Mouse (Mus musculus) thymus, postnatal 10 days (tissue): ENCODE measurements around the gene Rgs9.

Experiments used
- DNase-seq, 2 experiments: peaks; one replicate each; pipeline ENCODE4 v3.0.0; 2021; ENCODE audit warnings: low spot score in 2 of 2

Gene Rgs9

GRCm38 (mm10) chr11:109238671-109239070 is 59.3 kb downstream of the Rgs9 start:
- DNase-seq: no peak

GRCm38 (mm10) chr11:109237796-109238195 is 60.1 kb downstream of the Rgs9 start:
- no peak for DNase-seq

GRCm38 (mm10) chr11:109233627-109234026 is 64.3 kb downstream of the Rgs9 start:
- no peak for DNase-seq

GRCm38 (mm10) chr11:109232811-109233210 is 65.1 kb downstream of the Rgs9 start:
- no peak for DNase-seq

GRCm38 (mm10) chr11:109227139-109227538 is 70.8 kb downstream of the Rgs9 start:
- DNase-seq: no peak

- DNase-seq: no peak
Observed at GRCm38 (mm10) chr11:109221209-109222007, 76.5 kb downstream of the Rgs9 start.

- DNase-seq: no peak
Observed at GRCm38 (mm10) chr11:109218722-109219430, 79.1 kb downstream of the Rgs9 start.

GRCm38 (mm10) chr11:109217827-109218536 is 79.9 kb downstream of the Rgs9 start:
- no peak for DNase-seq

GRCm38 (mm10) chr11:109210772-109211171 is 87.2 kb downstream of the Rgs9 start:
- no peak for DNase-seq

GRCm38 (mm10) chr11:109210341-109210740 is 87.6 kb downstream of the Rgs9 start:
- no peak for DNase-seq

- DNase-seq: no peak
Observed at GRCm38 (mm10) chr11:109206732-109207131, 91.2 kb downstream of the Rgs9 start.

GRCm38 (mm10) chr11:109206028-109206427 is 91.9 kb downstream of the Rgs9 start:
- DNase-seq: no peak

- no peak for DNase-seq
Observed at GRCm38 (mm10) chr11:109199612-109200293, 98.2 kb downstream of the Rgs9 start.

- DNase-seq: peak; percentile 19 to 69
Observed at GRCm38 (mm10) chr11:109192673-109193557, 105.0 kb downstream of the Rgs9 start.

GRCm38 (mm10) chr11:109188235-109188634 is 109.7 kb downstream of the Rgs9 start:
- no peak for DNase-seq

GRCm38 (mm10) chr11:109187631-109188184 is 110.2 kb downstream of the Rgs9 start:
- DNase-seq: no peak

GRCm38 (mm10) chr11:109181118-109181517 is 116.8 kb downstream of the Rgs9 start:
- DNase-seq: no peak

- DNase-seq: no peak
Observed at GRCm38 (mm10) chr11:109180290-109180689, 117.6 kb downstream of the Rgs9 start.

GRCm38 (mm10) chr11:109178788-109179518 is 119.0 kb downstream of the Rgs9 start:
- DNase-seq: peak in 1 of 2 experiments; percentile 8
